Mouse (Mus musculus): Measurements from ENCODE around the gene Ttyh2.

The Ttyh2 gene

GRCm38 (mm10) chr11:114682321-114682900 is 7.2 kb downstream of the Ttyh2 start:
- DNase-seq (ENCODE audit: low spot score), result no peak

GRCm38 (mm10) chr11:114683029-114683721 is 7.9 kb downstream of the Ttyh2 start:
- peak; percentile 56 for DNase-seq (ENCODE audit: low spot score)

GRCm38 (mm10) chr11:114683722-114684621 is 8.7 kb downstream of the Ttyh2 start:
- DNase-seq (ENCODE audit: low spot score), result no peak

- DNase-seq (ENCODE audit: low spot score), result no peak
Observed at GRCm38 (mm10) chr11:114684627-114685373, 9.6 kb downstream of the Ttyh2 start.

GRCm38 (mm10) chr11:114685526-114686040 is 10.4 kb downstream of the Ttyh2 start:
- no peak for DNase-seq (ENCODE audit: low spot score)

GRCm38 (mm10) chr11:114686221-114686959 is 11.2 kb downstream of the Ttyh2 start:
- DNase-seq (ENCODE audit: low spot score), result no peak

GRCm38 (mm10) chr11:114687574-114688188 is 12.4 kb downstream of the Ttyh2 start:
- peak; percentile 42 for DNase-seq (ENCODE audit: low spot score)

GRCm38 (mm10) chr11:114688729-114689128 is 13.5 kb downstream of the Ttyh2 start:
- DNase-seq (ENCODE audit: low spot score), result no peak

GRCm38 (mm10) chr11:114690192-114690591 is 15.0 kb downstream of the Ttyh2 start:
- no peak for DNase-seq (ENCODE audit: low spot score)

GRCm38 (mm10) chr11:114691454-114692182 is 16.4 kb downstream of the Ttyh2 start:
- DNase-seq (ENCODE audit: low spot score), result no peak

GRCm38 (mm10) chr11:114692601-114693000 is 17.4 kb downstream of the Ttyh2 start:
- no peak for DNase-seq (ENCODE audit: low spot score)

GRCm38 (mm10) chr11:114693456-114693855 is 18.2 kb downstream of the Ttyh2 start:
- DNase-seq (ENCODE audit: low spot score), result no peak

- no peak for DNase-seq (ENCODE audit: low spot score)
Observed at GRCm38 (mm10) chr11:114694451-114694850, 19.2 kb downstream of the Ttyh2 start.

- DNase-seq (ENCODE audit: low spot score), result no peak
Observed at GRCm38 (mm10) chr11:114698496-114698895, 23.3 kb downstream of the Ttyh2 start.

GRCm38 (mm10) chr11:114699511-114699910 is 24.3 kb downstream of the Ttyh2 start:
- DNase-seq (ENCODE audit: low spot score), result no peak

GRCm38 (mm10) chr11:114702311-114702995 is 27.2 kb downstream of the Ttyh2 start:
- no peak for DNase-seq (ENCODE audit: low spot score)

GRCm38 (mm10) chr11:114702996-114703361 is 27.7 kb downstream of the Ttyh2 start:
- no peak for DNase-seq (ENCODE audit: low spot score)

- no peak for DNase-seq (ENCODE audit: low spot score)
Observed at GRCm38 (mm10) chr11:114704071-114704913, 29.1 kb downstream of the Ttyh2 start.

Measured in adipocyte (in vitro differentiated cells).